Mouse (Mus musculus) embryonic facial prominence, embryonic 11.5 days (tissue): ENCODE measurements around the gene Agfg1. TPM values are rescaled to one million over a fixed set of nuclear protein-coding genes. Genes with fewer than 3 reads are reported as not detected.
"Not testable (repeated sequence)": the region's sequence is repeated elsewhere in the genome, so short reads cannot be mapped to it uniquely, and the experiment has no call there.

Experiments
- ATAC-seq: fragments of 200-750 bp; cut with Nextera tagmentation; replicated peaks from 2 replicates; pipeline ENCODE4 v1.8.0; 2017; ENCODE audit warnings: low read depth; ENCODE audit not compliant: insufficient number of reproducible peaks, low FRiP score, low TSS enrichment
- DNase-seq: peaks from one replicate; pipeline ENCODE4 v3.0.0-alpha.2; 2015; ENCODE audit warnings: low spot score
- H3K27ac ChIP-seq: fragments of 300-500 bp; sonication (generic); replicated peaks from 2 replicates; pipeline ENCODE4 v1.5.1; 2014; ENCODE audit warnings: mild to moderate bottlenecking, low read depth, low read length, control low read depth
- H3K27me3 ChIP-seq: fragments of 300-500 bp; sonication (generic); 2 replicates; pipeline ENCODE4 v1.6.1; 2014; ENCODE audit warnings: mild to moderate bottlenecking, low read length, moderate library complexity, mixed read lengths; ENCODE audit not compliant: control insufficient read depth, insufficient read depth
- H3K36me3 ChIP-seq: fragments of 300-500 bp; sonication (generic); replicated peaks from 2 replicates; pipeline ENCODE4 v1.6.1; 2014; ENCODE audit warnings: low read depth, mild to moderate bottlenecking, low read length, moderate library complexity, mixed read lengths; ENCODE audit not compliant: control insufficient read depth, insufficient read depth
- H3K4me1 ChIP-seq: fragments of 300-500 bp; sonication (generic); 2 replicates; pipeline ENCODE4 v1.6.1; 2014; ENCODE audit warnings: low read length, mixed read lengths; ENCODE audit not compliant: control insufficient read depth, insufficient read depth
- H3K4me2 ChIP-seq: fragments of 300-500 bp; sonication (generic); 2 replicates; pipeline ENCODE4 v1.6.1; 2014; ENCODE audit warnings: low read depth, mild to moderate bottlenecking, control low read depth, low read length, moderate library complexity
- H3K4me3 ChIP-seq: fragments of 300-500 bp; sonication (generic); 2 replicates; pipeline ENCODE4 v1.5.1; 2014; ENCODE audit warnings: low read depth, low read length, control low read depth
- H3K9ac ChIP-seq: fragments of 300-500 bp; sonication (generic); replicated peaks from 2 replicates; pipeline ENCODE4 v1.6.1; 2014; ENCODE audit warnings: mild to moderate bottlenecking, control low read depth, low read length
- H3K9me3 ChIP-seq: fragments of 300-500 bp; sonication (generic); replicated peaks from 2 replicates; pipeline ENCODE4 v1.6.1; 2016; ENCODE audit warnings: mild to moderate bottlenecking, low read length, inconsistent platforms, mixed read lengths; ENCODE audit not compliant: control insufficient read depth
- WGBS: fragments of 180-500 bp; shearing (Covaris S2); extraction: QIAGEN DNeasy Blood & Tissue Kit; methylation state at CpG from one replicate; pipeline ENCODE4 v1.1.7; 2014; 5-methylcytosine and 5-hydroxymethylcytosine counted together
- polyA plus RNA-seq: library from polyadenylated mRNA; unstranded; fragments of >200 nt; fragmentation: Nextera tagmentation; extraction: Ambion mirVana; gene quantifications from 2 replicates; pipeline ENCODE4 v1.2.1, GENCODE M21; 2014

The Agfg1 gene
- polyA plus RNA-seq, 1 experiment from 2014 or later: 51.6 TPM

GRCm38 (mm10) chr1:82880196-82880595 is 40.9 kb downstream of the Agfg1 start:
- H3K9me3 ChIP-seq: no peaks in the 10 kb centered on the region
- H3K4me3 ChIP-seq: no peak overlapping the region
- H3K4me2 ChIP-seq: no peak overlapping the region
- no peaks in the 10 kb centered on the region for H3K27me3 ChIP-seq
- H3K4me1 ChIP-seq: no peaks in the 10 kb centered on the region
- DNase-seq (no peak), ATAC-seq (no peak)
- peaks cover 4% of the 10 kb centered on the region for H3K36me3 ChIP-seq
- 87% methylated on average over 8 of the region's 8 CpGs for WGBS
- H3K27ac ChIP-seq: no peak overlapping the region
- no peak overlapping the region for H3K9ac ChIP-seq

GRCm38 (mm10) chr1:82893269-82893668 is 54.0 kb downstream of the Agfg1 start:
- WGBS: 95% methylated on average over 7 of the region's 7 CpGs

GRCm38 (mm10) chr1:82900567-82900966 is 61.3 kb downstream of the Agfg1 start:
- H3K36me3 ChIP-seq: no peaks in the 10 kb centered on the region; the same call in 1 of the 2 replicates
- ATAC-seq: no peak
- no peaks in the 10 kb centered on the region for H3K27me3 ChIP-seq
- no peak for DNase-seq
- no peak overlapping the region for H3K9ac ChIP-seq
- no peaks in the 10 kb centered on the region for H3K4me1 ChIP-seq
- no peak overlapping the region for H3K27ac ChIP-seq
- no peak overlapping the region for H3K4me2 ChIP-seq
- 95% methylated on average over 1 of the region's 1 CpGs for WGBS
- no peak overlapping the region for H3K4me3 ChIP-seq
- H3K9me3 ChIP-seq: no peaks in the 10 kb centered on the region

More at GRCm38 (mm10) chr1:82893269-82893668, 54.0 kb downstream of the Agfg1 start:
- no peak overlapping the region for H3K9ac ChIP-seq
- H3K27me3 ChIP-seq: no peaks in the 10 kb centered on the region
- H3K4me3 ChIP-seq: no peak overlapping the region
- H3K9me3 ChIP-seq: no peaks in the 10 kb centered on the region
- no peaks in the 10 kb centered on the region for H3K4me1 ChIP-seq
- ATAC-seq (no peak), DNase-seq (no peak)
- H3K36me3 ChIP-seq: no peaks in the 10 kb centered on the region; the same call in 1 of the 2 replicates
- no peak overlapping the region for H3K4me2 ChIP-seq
- no peak overlapping the region for H3K27ac ChIP-seq

- 91% methylated on average over 3 of the region's 3 CpGs for WGBS
- no peaks in the 10 kb centered on the region; the same call in 1 of the 2 replicates for H3K36me3 ChIP-seq
Measured at GRCm38 (mm10) chr1:82901201-82901600, 61.9 kb downstream of the Agfg1 start.

GRCm38 (mm10) chr1:82905886-82906285 is 66.6 kb downstream of the Agfg1 start:
- no peaks in the 10 kb centered on the region for H3K9me3 ChIP-seq
- 82% methylated on average over 3 of the region's 3 CpGs for WGBS
- H3K27ac ChIP-seq: no peak overlapping the region
- H3K27me3 ChIP-seq: no peaks in the 10 kb centered on the region
- DNase-seq (no peak), ATAC-seq (0 out of 2 replicates have a peak, but pooled peaks have one; percentile 54)
- no peaks in the 10 kb centered on the region for H3K4me1 ChIP-seq
- no peak overlapping the region for H3K4me2 ChIP-seq
- H3K4me3 ChIP-seq: no peak overlapping the region
- H3K9ac ChIP-seq: no peak overlapping the region
- no peaks in the 10 kb centered on the region for H3K36me3 ChIP-seq

More at GRCm38 (mm10) chr1:82901201-82901600, 61.9 kb downstream of the Agfg1 start:
- Histone ChIP-seq H3K4me3 (no peak overlapping the region), H3K4me1 (no peaks in the 10 kb centered on the region), H3K4me2 (no peak overlapping the region), H3K9ac (no peak overlapping the region), H3K27ac (no peak overlapping the region), H3K9me3 (no peaks in the 10 kb centered on the region), H3K27me3 (no peaks in the 10 kb centered on the region)
- DNase-seq (no peak), ATAC-seq (no peak)

- no peak within 1 kb of the TSS for H3K4me3 ChIP-seq
- no peaks in the 10 kb centered on the region for H3K9me3 ChIP-seq
- no peak for ATAC-seq
- H3K4me1 ChIP-seq: no peaks in the 10 kb centered on the region
- H3K4me2 ChIP-seq: no peak within 1 kb of the TSS
- no peaks in the 10 kb centered on the region for H3K36me3 ChIP-seq
- 87% methylated on average over 3 of the region's 3 CpGs for WGBS
- no peak for DNase-seq
- H3K27ac ChIP-seq: no peak within 1 kb of the TSS
- H3K9ac ChIP-seq: no peak within 1 kb of the TSS
- H3K27me3 ChIP-seq: no peaks in the 10 kb centered on the region
Measured at GRCm38 (mm10) chr1:82913025-82913424, 73.7 kb downstream of the Agfg1 start, which contains the start of gene A030005L19Rik. A030005L19Rik (plus strand) TSS chr1:82913325.

GRCm38 (mm10) chr1:82913434-82913833 is 74.2 kb downstream of the Agfg1 start:
- not testable (repeated sequence) for H3K4me2 ChIP-seq, ATAC-seq, H3K36me3 ChIP-seq, H3K9me3 ChIP-seq, H3K27me3 ChIP-seq, H3K4me1 ChIP-seq, H3K27ac ChIP-seq, H3K4me3 ChIP-seq, H3K9ac ChIP-seq, DNase-seq
- WGBS: 94% methylated on average over 5 of the region's 5 CpGs

- Histone ChIP-seq H3K4me2 (no peak within 1 kb of the TSS), H3K27me3 (no peaks in the 10 kb centered on the region), H3K9me3 (no peaks in the 10 kb centered on the region), H3K4me1 (no peaks in the 10 kb centered on the region), H3K27ac (no peak within 1 kb of the TSS), H3K4me3 (no peak within 1 kb of the TSS), H3K9ac (no peak within 1 kb of the TSS), H3K36me3 (no peaks in the 10 kb centered on the region)
- ATAC-seq: no peak
- DNase-seq: no peak
- WGBS: 91% methylated on average over 6 of the region's 6 CpGs
Measured at GRCm38 (mm10) chr1:82924650-82925049, 85.4 kb downstream of the Agfg1 start, which contains the start of gene A030014E15Rik. A030014E15Rik (plus strand) TSS chr1:82924917.
